Mouse (Mus musculus) kidney, embryonic 14.5 days (tissue): ENCODE measurements at regions not wholly inside any gene's neighbourhood (a gene's known extent, or its start where the extent isn't known, plus 50 kb on each side); places are given as distances from the start of the nearest gene placed in this dataset.
A peak's percentile ranks its signal among the peaks of the same experiment; 100 is the strongest.

Experiments
- ATAC-seq: fragments of 200-750 bp; cut with Nextera tagmentation; 2 replicates; pipeline ENCODE4 v1.8.0; 2017; ENCODE audit warnings: moderate number of reproducible peaks, mild to moderate bottlenecking, moderate TSS enrichment, moderate library complexity; ENCODE audit not compliant: low FRiP score, low TSS enrichment
- H3K27ac ChIP-seq: fragments of 300-500 bp; sonication (generic); 2 replicates; pipeline ENCODE4 v1.5.1; 2014; ENCODE audit warnings: low read depth, mild to moderate bottlenecking, low read length, moderate library complexity, mixed read lengths
- H3K27me3 ChIP-seq: fragments of 300-500 bp; sonication (generic); 2 replicates; pipeline ENCODE4 v1.6.1; 2014; ENCODE audit warnings: mild to moderate bottlenecking, low read length; ENCODE audit not compliant: control insufficient read depth, insufficient read depth
- H3K36me3 ChIP-seq: fragments of 300-500 bp; sonication (generic); 2 replicates; pipeline ENCODE4 v1.6.1; 2014; ENCODE audit warnings: low read length, mixed read lengths; ENCODE audit not compliant: control insufficient read depth, insufficient read depth
- H3K4me1 ChIP-seq: fragments of 300-500 bp; sonication (generic); 2 replicates; pipeline ENCODE4 v1.6.1; 2014; ENCODE audit warnings: low read length, mixed read lengths; ENCODE audit not compliant: control insufficient read depth, insufficient read depth
- H3K4me2 ChIP-seq: fragments of 300-500 bp; sonication (generic); replicated peaks from 2 replicates; pipeline ENCODE4 v1.6.1; 2014; ENCODE audit warnings: low read depth, mild to moderate bottlenecking, low read length
- H3K4me3 ChIP-seq: fragments of 300-500 bp; sonication (generic); 2 replicates; pipeline ENCODE4 v1.5.1; 2014; ENCODE audit warnings: mild to moderate bottlenecking, low read length
- H3K9ac ChIP-seq: fragments of 300-500 bp; sonication (generic); 2 replicates; pipeline ENCODE4 v1.6.1; 2014; ENCODE audit warnings: low read depth, mild to moderate bottlenecking, low read length, moderate library complexity
- H3K9me3 ChIP-seq: fragments of 300-500 bp; sonication (generic); 2 replicates; pipeline ENCODE4 v1.6.1; 2016; ENCODE audit warnings: low read length; ENCODE audit not compliant: control insufficient read depth
- WGBS: fragments of 180-500 bp; shearing (Covaris S2); extraction: QIAGEN DNeasy Blood & Tissue Kit; methylation state at CpG from one replicate; pipeline ENCODE4 v1.1.7; 2014; 5-methylcytosine and 5-hydroxymethylcytosine counted together

- H3K36me3 ChIP-seq = no peaks in the 10 kb centered on the region
- no peak overlapping the region for H3K4me3 ChIP-seq
- H3K4me1 ChIP-seq = peaks cover 30% of the 10 kb centered on the region
- no peak overlapping the region for H3K4me2 ChIP-seq
- H3K27ac ChIP-seq = no peak overlapping the region
- H3K27me3 ChIP-seq = no peaks in the 10 kb centered on the region
- no peaks in the 10 kb centered on the region for H3K9me3 ChIP-seq
- 52% methylated on average over 8 of the region's 8 CpGs for WGBS
- peak; percentile 73 for ATAC-seq
- H3K9ac ChIP-seq = no peak overlapping the region
Measured at GRCm38 (mm10) chr14:25068430-25068829, 390.6 kb upstream of the Zmiz1 start.

- ATAC-seq = no peak
- Histone ChIP-seq H3K27me3 (no peaks in the 10 kb centered on the region), H3K9ac (no peak overlapping the region), H3K4me3 (no peak overlapping the region), H3K27ac (no peak overlapping the region), H3K4me2 (no peak overlapping the region), H3K9me3 (no peaks in the 10 kb centered on the region), H3K4me1 (0 out of 2 replicates have a peak, but pooled peaks cover 3% of the 10 kb centered on the region), H3K36me3 (no peaks in the 10 kb centered on the region)
- 64% methylated on average over 5 of the region's 5 CpGs for WGBS
Measured at GRCm38 (mm10) chr14:25073143-25073542, 385.8 kb upstream of the Zmiz1 start.

- WGBS = 81% methylated on average over 9 of the region's 9 CpGs
- H3K9me3 ChIP-seq = no peaks in the 10 kb centered on the region
- H3K4me2 ChIP-seq = no peak overlapping the region
- no peaks in the 10 kb centered on the region for H3K36me3 ChIP-seq
- H3K9ac ChIP-seq = no peak overlapping the region
- no peak overlapping the region for H3K27ac ChIP-seq
- ATAC-seq = no peak
- no peak overlapping the region for H3K4me3 ChIP-seq
- no peaks in the 10 kb centered on the region for H3K27me3 ChIP-seq
- no peaks in the 10 kb centered on the region for H3K4me1 ChIP-seq
Measured at GRCm38 (mm10) chr14:25074022-25074800, 384.8 kb upstream of the Zmiz1 start.

- Histone ChIP-seq H3K4me2 (no peak overlapping the region), H3K4me1 (no peaks in the 10 kb centered on the region), H3K4me3 (no peak overlapping the region), H3K9ac (no peak overlapping the region), H3K36me3 (no peaks in the 10 kb centered on the region), H3K27ac (no peak overlapping the region), H3K27me3 (no peaks in the 10 kb centered on the region), H3K9me3 (no peaks in the 10 kb centered on the region)
- WGBS = 84% methylated on average over 5 of the region's 5 CpGs
- no peak for ATAC-seq
Measured at GRCm38 (mm10) chr14:25074891-25075290, 384.1 kb upstream of the Zmiz1 start.

- Histone ChIP-seq H3K36me3 (no peaks in the 10 kb centered on the region), H3K9me3 (no peaks in the 10 kb centered on the region; the same call in 1 of the 2 replicates), H3K27me3 (no peaks in the 10 kb centered on the region), H3K27ac (no peak overlapping the region), H3K4me3 (no peak overlapping the region), H3K4me1 (no peaks in the 10 kb centered on the region), H3K9ac (no peak overlapping the region), H3K4me2 (no peak overlapping the region)
- 78% methylated on average over 3 of the region's 3 CpGs for WGBS
- no peak for ATAC-seq
Measured at GRCm38 (mm10) chr14:25080431-25080830, 378.6 kb upstream of the Zmiz1 start.

GRCm38 (mm10) chr14:25083847-25084246 is 375.1 kb upstream of the Zmiz1 start:
- Histone ChIP-seq H3K36me3 (no peaks in the 10 kb centered on the region), H3K9me3 (no peaks in the 10 kb centered on the region; the same call in 1 of the 2 replicates), H3K4me2 (no peak overlapping the region), H3K27ac (no peak overlapping the region), H3K4me1 (no peaks in the 10 kb centered on the region), H3K9ac (no peak overlapping the region), H3K4me3 (no peak overlapping the region), H3K27me3 (no peaks in the 10 kb centered on the region)
- ATAC-seq = no peak
- 72% methylated on average over 4 of the region's 4 CpGs for WGBS

GRCm38 (mm10) chr14:25096786-25097185 is 362.2 kb upstream of the Zmiz1 start:
- no peak overlapping the region for H3K4me3 ChIP-seq
- WGBS = 89% methylated on average over 3 of the region's 3 CpGs

GRCm38 (mm10) chr14:25105391-25105790 is 353.6 kb upstream of the Zmiz1 start:
- no peak for ATAC-seq
- Histone ChIP-seq H3K4me1 (peaks cover 24% of the 10 kb centered on the region), H3K4me2 (no peak overlapping the region), H3K4me3 (no peak overlapping the region), H3K27ac (no peak overlapping the region), H3K36me3 (no peaks in the 10 kb centered on the region), H3K27me3 (no peaks in the 10 kb centered on the region), H3K9ac (no peak overlapping the region), H3K9me3 (no peaks in the 10 kb centered on the region)
- 73% methylated on average over 10 of the region's 10 CpGs for WGBS

More at GRCm38 (mm10) chr14:25096786-25097185, 362.2 kb upstream of the Zmiz1 start:
- Histone ChIP-seq H3K27me3 (no peaks in the 10 kb centered on the region), H3K4me2 (no peak overlapping the region), H3K27ac (no peak overlapping the region), H3K9me3 (no peaks in the 10 kb centered on the region), H3K36me3 (no peaks in the 10 kb centered on the region), H3K4me1 (no peaks in the 10 kb centered on the region), H3K9ac (no peak overlapping the region)
- no peak for ATAC-seq

GRCm38 (mm10) chr14:25106451-25106850 is 352.5 kb upstream of the Zmiz1 start:
- Histone ChIP-seq H3K27ac (no peak overlapping the region), H3K4me1 (peaks cover 24% of the 10 kb centered on the region)

More at GRCm38 (mm10) chr14:25106451-25106850, 352.5 kb upstream of the Zmiz1 start:
- no peaks in the 10 kb centered on the region for H3K9me3 ChIP-seq
- H3K4me3 ChIP-seq = no peak overlapping the region
- H3K27me3 ChIP-seq = no peaks in the 10 kb centered on the region
- no peaks in the 10 kb centered on the region for H3K36me3 ChIP-seq
- H3K9ac ChIP-seq = no peak overlapping the region
- WGBS = 100% methylated on average over 2 of the region's 2 CpGs
- no peak overlapping the region for H3K4me2 ChIP-seq
- ATAC-seq = no peak
